In genomic region chr16:10846503-10846902, GRCm38 (mm10) we compare ENCODE assay signal across 7 mouse cellular contexts. TPM values are rescaled to one million over a fixed set of nuclear protein-coding genes. Genes with fewer than 3 reads are reported as not detected.
DNase-seq lines count a peak whose midpoint lies in the region; ATAC-seq and TF ChIP-seq lines count a peak whose summit lies in the region.

No protein-coding gene starts in this region.

- CTCF ChIA-PET in Patski (lab: Charles Lee) = interaction anchor here (0.7 to 3.5 kb wide), 18 partner anchors 9 to 300 kb away, joined by 3 to 18 read pairs (median 6); partner anchors contain the start of genes Socs1 and Tnp2

- WGBS in heart, embryonic 12.5 days = 51% methylated on average over 4 of the region's 4 CpGs

- H3K27ac ChIP-seq in heart, embryonic 12.5 days (ENCODE audit: poor library complexity, severe bottlenecking) = no peak overlapping the region

- peak; percentile 35 for ATAC-seq in CD4-positive, CD25-positive, alpha-beta regulatory T cell, adult 4 months
- peak; percentile 91 for ATAC-seq in Patski
- peak; percentile 61; the same call in 1 of the 2 replicates for ATAC-seq in heart, embryonic 12.5 days (ENCODE audit: insufficient number of reproducible peaks, low FRiP score)

- H3K27me3 ChIP-seq in Patski = no peaks in the 10 kb centered on the region
- no peaks in the 10 kb centered on the region for H3K27me3 ChIP-seq in heart, embryonic 12.5 days (replicated peaks)

- POLR2A ChIA-PET in Patski (lab: Charles Lee) = interaction anchor here (0.6 to 1.0 kb wide), 3 partner anchors 34 to 206 kb away, joined by 3 read pairs; no protein-coding TSS in a partner anchor

- H3K4me1 ChIP-seq in heart, embryonic 12.5 days (replicated peaks) = peaks cover 43% of the 10 kb centered on the region

- no peak overlapping the region for H3K4me3 ChIP-seq in heart, embryonic 12.5 days

- H3K4me2 ChIP-seq in heart, embryonic 12.5 days = no peak overlapping the region

- in situ Hi-C loops in Patski (cut with MboI; ENCODE audit: low pct_unique_long_range_greater_than_20kb) = loop anchor here (5.0 kb wide), 2 partner anchors 209 to 279 kb away; no protein-coding TSS in a partner anchor

- no peaks in the 10 kb centered on the region for H3K9me3 ChIP-seq in heart, embryonic 12.5 days (replicated peaks)

- TF ChIP-seq CTCF in Patski (IDR thresholded peaks at IDR 0.05) = no peak

- H3K36me3 ChIP-seq in heart, embryonic 12.5 days = no peaks in the 10 kb centered on the region

- H3K9ac ChIP-seq in heart, embryonic 12.5 days = no peak overlapping the region

- peak; percentile 62 for DNase-seq in Patski (ENCODE audit: low read depth, low spot score)
- DNase-seq in cerebellum, postnatal 36 days = peak; percentile 50 to 54
- peak; percentile 73 for DNase-seq in kidney, postnatal 14 days
- peak; percentile 63 to 78 for DNase-seq in lung, adult 18-20 months
- peak; percentile 17 to 18 for DNase-seq in right cerebral cortex, postnatal 36 days (ENCODE audit: low spot score in 2 of 2)

RNA-seq across cellular contexts. Expression of gene Rmi2, which starts 11.6 kb away (rescaled TPM):
- polyA plus RNA-seq in CD4-positive, CD25-positive, alpha-beta regulatory T cell, adult 4 months (2017; shearing (Covaris generic)) = 1 to 10 TPM in 1 of 2 experiments, under 1 TPM in 1; 0.67 to 1.6 TPM
- polyA plus RNA-seq in Patski (2021) = 1.6 TPM
- 3.9 and 5.0 TPM in 2 replicates for polyA plus RNA-seq in heart, embryonic 12.5 days (2016; fragmentation: Nextera tagmentation; extraction: Ambion mirVana)

RNA-seq across cellular contexts. Expression of gene Gm11172, which starts 33.8 kb away (rescaled TPM):
- not detected for polyA plus RNA-seq in CD4-positive, CD25-positive, alpha-beta regulatory T cell, adult 4 months (2017; shearing (Covaris generic))
- not detected for polyA plus RNA-seq in Patski (2021)
- not detected in 2 replicates for polyA plus RNA-seq in heart, embryonic 12.5 days (2016; fragmentation: Nextera tagmentation; extraction: Ambion mirVana)

RNA-seq across cellular contexts. Expression of gene Prm1, which starts 40.9 kb away (rescaled TPM):
- polyA plus RNA-seq in CD4-positive, CD25-positive, alpha-beta regulatory T cell, adult 4 months (2017; shearing (Covaris generic)) = under 1 TPM in 1 of 2 experiments, not detected in 1; 0.75 TPM
- polyA plus RNA-seq in Patski (2021) = 0.14 TPM
- polyA plus RNA-seq in heart, embryonic 12.5 days (2016; fragmentation: Nextera tagmentation; extraction: Ambion mirVana) = 0.48 TPM in 1 of 2 replicates, not detected in the other

RNA-seq across cellular contexts. Expression of gene Prm2, which starts 50.6 kb away (rescaled TPM):
- polyA plus RNA-seq in CD4-positive, CD25-positive, alpha-beta regulatory T cell, adult 4 months (2017; shearing (Covaris generic)) = not detected
- not detected for polyA plus RNA-seq in Patski (2021)
- polyA plus RNA-seq in heart, embryonic 12.5 days (2016; fragmentation: Nextera tagmentation; extraction: Ambion mirVana) = not detected in 2 replicates

RNA-seq across cellular contexts. Expression of gene Prm3, which starts 55.8 kb away (rescaled TPM):
- polyA plus RNA-seq in CD4-positive, CD25-positive, alpha-beta regulatory T cell, adult 4 months (2017; shearing (Covaris generic)) = not detected
- polyA plus RNA-seq in Patski (2021) = not detected
- polyA plus RNA-seq in heart, embryonic 12.5 days (2016; fragmentation: Nextera tagmentation; extraction: Ambion mirVana) = not detected in 2 replicates

Comparison
In these comparisons a context has a peak if more than half of its experiments do, and no peak if none do; other contexts are left out.
1. ATAC-seq: peak in every context shown above with its lines; median percentile 91 in Patski; 61 in heart, embryonic 12.5 days; 35 in CD4-positive, CD25-positive, alpha-beta regulatory T cell, adult 4 months.
2. DNase-seq: peak in every context shown above with its lines; median percentile 73 in kidney, postnatal 14 days; 70 in lung, adult 18-20 months; 62 in Patski; 52 in cerebellum, postnatal 36 days; 18 in right cerebral cortex, postnatal 36 days.